Mouse (Mus musculus) ovary, adult 18-20 months (tissue): ENCODE results near the gene Sorbs1.

Experiments
- DNase-seq: peaks from one replicate; pipeline ENCODE4 v3.0.0; 2022; ENCODE audit warnings: low spot score, mixed read lengths

The Sorbs1 gene

GRCm38 (mm10) chr19:40478161-40478575 is 35.4 kb downstream of the Sorbs1 start:
- no peak for DNase-seq

GRCm38 (mm10) chr19:40477445-40477941 is 36.1 kb downstream of the Sorbs1 start:
- no peak for DNase-seq

- no peak for DNase-seq
These were observed 37.1 kb downstream of the Sorbs1 start for GRCm38 (mm10) chr19:40476491-40476890.

GRCm38 (mm10) chr19:40471526-40472245 is 41.9 kb downstream of the Sorbs1 start:
- DNase-seq: no peak

GRCm38 (mm10) chr19:40469792-40470191 is 43.8 kb downstream of the Sorbs1 start:
- DNase-seq: no peak

- no peak for DNase-seq
These were observed 45.3 kb downstream of the Sorbs1 start for GRCm38 (mm10) chr19:40468308-40468707.

- no peak for DNase-seq
These were observed 45.8 kb downstream of the Sorbs1 start for GRCm38 (mm10) chr19:40467810-40468209.

- no peak for DNase-seq
These were observed 48.2 kb downstream of the Sorbs1 start for GRCm38 (mm10) chr19:40465339-40465738.

GRCm38 (mm10) chr19:40464408-40464807 is 49.2 kb downstream of the Sorbs1 start:
- DNase-seq: no peak

- DNase-seq: no peak
These were observed 50.7 kb downstream of the Sorbs1 start for GRCm38 (mm10) chr19:40462892-40463291.

- no peak for DNase-seq
These were observed 51.1 kb downstream of the Sorbs1 start for GRCm38 (mm10) chr19:40462481-40462880.

GRCm38 (mm10) chr19:40461662-40462061 is 51.9 kb downstream of the Sorbs1 start:
- DNase-seq: no peak

GRCm38 (mm10) chr19:40460854-40461490 is 52.6 kb downstream of the Sorbs1 start:
- no peak for DNase-seq

- no peak for DNase-seq
These were observed 54.2 kb downstream of the Sorbs1 start for GRCm38 (mm10) chr19:40459338-40459737.

GRCm38 (mm10) chr19:40458806-40459205 is 54.8 kb downstream of the Sorbs1 start:
- DNase-seq: no peak

GRCm38 (mm10) chr19:40455248-40455647 is 58.3 kb downstream of the Sorbs1 start:
- no peak for DNase-seq

- no peak for DNase-seq
These were observed 59.5 kb downstream of the Sorbs1 start for GRCm38 (mm10) chr19:40454096-40454495.

- no peak for DNase-seq
These were observed 61.4 kb downstream of the Sorbs1 start for GRCm38 (mm10) chr19:40452201-40452600.

GRCm38 (mm10) chr19:40451307-40451706 is 62.3 kb downstream of the Sorbs1 start:
- no peak for DNase-seq

GRCm38 (mm10) chr19:40446525-40446924 is 67.1 kb downstream of the Sorbs1 start:
- DNase-seq: no peak

GRCm38 (mm10) chr19:40442377-40442776 is 71.2 kb downstream of the Sorbs1 start:
- no peak for DNase-seq

- DNase-seq: no peak
These were observed 72.6 kb downstream of the Sorbs1 start for GRCm38 (mm10) chr19:40440951-40441350.

- no peak for DNase-seq
These were observed 74.7 kb downstream of the Sorbs1 start for GRCm38 (mm10) chr19:40438907-40439306.
